Mouse (Mus musculus) bone marrow macrophage, adult 2 months (primary cell): ENCODE data around the gene Nt5c3b. TPM values are rescaled to one million over a fixed set of nuclear protein-coding genes. Genes with fewer than 3 reads are reported as not detected.

Experiments used
- H3K27ac ChIP-seq: 2 replicates; pipeline ENCODE4 v1.5.1; 2012; ENCODE audit warnings: low read depth, low read length; ENCODE audit not compliant: insufficient read depth
- H3K4me1 ChIP-seq: 2 replicates; pipeline ENCODE4 v1.6.1; 2012; ENCODE audit warnings: low read length; ENCODE audit not compliant: control insufficient read depth, insufficient read depth
- H3K4me3 ChIP-seq: 2 replicates; pipeline ENCODE4 v1.5.1; 2012; ENCODE audit warnings: mild to moderate bottlenecking, low read length, moderate library complexity; ENCODE audit not compliant: insufficient read depth
- CTCF ChIP-seq: IDR thresholded peaks from 2 replicates; pipeline ENCODE4 v1.5.1; 2012; ENCODE audit warnings: low read depth, mild to moderate bottlenecking, low read length, moderate library complexity
- POLR2A ChIP-seq: IDR thresholded peaks from 2 replicates; pipeline ENCODE4 v1.6.1; 2012; ENCODE audit warnings: mild to moderate bottlenecking, low read depth, low read length, borderline replicate concordance
- polyA plus RNA-seq: library from polyadenylated mRNA; stranded (reverse); fragments of >200 nt; gene quantifications from 2 replicates; pipeline ENCODE4 v1.2.4, GENCODE M21; 2012; ENCODE audit not compliant: missing spikeins, insufficient read depth, insufficient read length

The Nt5c3b gene
- polyA plus RNA-seq, 1 experiment: 17.6 TPM

- Histone ChIP-seq H3K27ac (no peak overlapping the region), H3K4me1 (no peaks in the 10 kb centered on the region), H3K4me3 (no peak overlapping the region)
- TF ChIP-seq POLR2A (no peak), CTCF (no peak)
Observed at GRCm38 (mm10) chr11:100411736-100412135, 29.9 kb downstream of the Nt5c3b start.

DNA sequence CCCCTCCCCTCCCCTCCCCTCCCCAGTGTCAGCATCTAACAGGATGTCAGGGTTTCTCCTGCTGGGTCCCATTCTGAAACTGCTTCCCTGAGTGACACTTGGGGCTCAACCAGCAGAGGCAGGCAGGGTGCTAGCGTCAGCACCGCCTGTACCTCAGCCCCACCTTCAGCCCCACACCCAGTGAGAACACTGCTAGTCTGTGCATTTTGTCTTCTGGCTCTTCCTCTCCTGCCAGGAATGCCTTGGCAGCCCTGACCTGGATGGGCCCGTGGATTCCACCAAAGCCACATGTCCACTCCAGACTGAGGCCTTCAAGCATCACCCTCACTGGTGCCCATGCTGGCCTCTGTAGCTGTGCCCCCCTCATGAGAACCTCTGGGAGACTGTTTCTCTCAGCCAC lies 31.9 kb downstream of the Nt5c3b start:
- H3K4me3 ChIP-seq: no peak overlapping the region
- H3K27ac ChIP-seq: no peak overlapping the region
- TF ChIP-seq POLR2A (no peak), CTCF (no peak)
- no peaks in the 10 kb centered on the region for H3K4me1 ChIP-seq

- TF ChIP-seq CTCF (no peak), POLR2A (no peak)
- Histone ChIP-seq H3K27ac (no peak overlapping the region), H3K4me3 (no peak overlapping the region), H3K4me1 (no peaks in the 10 kb centered on the region)
Observed at GRCm38 (mm10) chr11:100408835-100409462, 32.7 kb downstream of the Nt5c3b start.

GRCm38 (mm10) chr11:100408076-100408834 lies 33.4 kb downstream of the Nt5c3b start:
- Histone ChIP-seq H3K27ac (no peak overlapping the region), H3K4me1 (no peaks in the 10 kb centered on the region), H3K4me3 (no peak overlapping the region)
- TF ChIP-seq POLR2A (no peak), CTCF (peak; percentile 79)

DNA sequence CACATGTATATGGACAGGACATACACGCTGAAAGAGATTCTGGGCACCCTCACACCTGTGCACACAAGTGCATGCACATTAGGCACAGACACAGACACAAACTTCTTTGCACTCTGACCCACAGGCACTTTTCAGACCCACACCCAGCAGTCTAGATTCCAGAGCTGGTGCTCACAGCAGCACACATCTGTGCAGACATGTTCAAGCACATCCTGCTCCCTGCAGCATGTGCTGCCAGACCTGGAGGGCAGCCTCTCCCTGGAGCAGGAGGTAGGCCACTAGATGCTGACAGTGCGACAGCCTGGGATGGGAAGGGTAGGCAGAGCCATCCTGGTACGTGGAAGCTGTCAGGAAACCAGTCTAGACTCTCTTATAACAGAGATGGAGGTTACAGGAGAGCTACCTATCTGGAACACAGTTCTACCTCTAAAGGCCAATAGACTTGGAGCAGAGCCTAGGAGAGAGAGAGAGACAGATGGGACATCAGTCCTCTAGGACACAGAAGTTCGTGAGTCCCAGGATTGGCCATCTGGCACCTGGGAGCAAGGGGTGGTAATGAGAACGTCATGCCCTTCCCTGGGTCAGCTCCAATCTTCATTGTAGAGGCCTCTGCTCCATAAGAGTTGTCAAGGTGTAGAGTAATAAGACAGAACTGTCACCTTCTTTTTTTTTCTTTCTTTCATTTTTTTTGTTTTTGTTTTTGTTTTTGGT lies 34.5 kb downstream of the Nt5c3b start:
- H3K4me1 ChIP-seq: no peaks in the 10 kb centered on the region; the same call in 1 of the 2 replicates
- no peak overlapping the region for H3K27ac ChIP-seq
- H3K4me3 ChIP-seq: no peak overlapping the region
- TF ChIP-seq POLR2A (no peak), CTCF (no peak)

GRCm38 (mm10) chr11:100406273-100406672 lies 35.3 kb downstream of the Nt5c3b start:
- peaks cover 3% of the 10 kb centered on the region for H3K4me1 ChIP-seq
- no peak overlapping the region for H3K27ac ChIP-seq
- no peak overlapping the region for H3K4me3 ChIP-seq
- TF ChIP-seq CTCF (no peak), POLR2A (no peak)

GRCm38 (mm10) chr11:100404456-100405074 lies 37.0 kb downstream of the Nt5c3b start:
- no peak overlapping the region for H3K27ac ChIP-seq
- TF ChIP-seq CTCF (no peak), POLR2A (no peak)
- H3K4me1 ChIP-seq: peaks cover 16% of the 10 kb centered on the region
- H3K4me3 ChIP-seq: no peak overlapping the region

DNA sequence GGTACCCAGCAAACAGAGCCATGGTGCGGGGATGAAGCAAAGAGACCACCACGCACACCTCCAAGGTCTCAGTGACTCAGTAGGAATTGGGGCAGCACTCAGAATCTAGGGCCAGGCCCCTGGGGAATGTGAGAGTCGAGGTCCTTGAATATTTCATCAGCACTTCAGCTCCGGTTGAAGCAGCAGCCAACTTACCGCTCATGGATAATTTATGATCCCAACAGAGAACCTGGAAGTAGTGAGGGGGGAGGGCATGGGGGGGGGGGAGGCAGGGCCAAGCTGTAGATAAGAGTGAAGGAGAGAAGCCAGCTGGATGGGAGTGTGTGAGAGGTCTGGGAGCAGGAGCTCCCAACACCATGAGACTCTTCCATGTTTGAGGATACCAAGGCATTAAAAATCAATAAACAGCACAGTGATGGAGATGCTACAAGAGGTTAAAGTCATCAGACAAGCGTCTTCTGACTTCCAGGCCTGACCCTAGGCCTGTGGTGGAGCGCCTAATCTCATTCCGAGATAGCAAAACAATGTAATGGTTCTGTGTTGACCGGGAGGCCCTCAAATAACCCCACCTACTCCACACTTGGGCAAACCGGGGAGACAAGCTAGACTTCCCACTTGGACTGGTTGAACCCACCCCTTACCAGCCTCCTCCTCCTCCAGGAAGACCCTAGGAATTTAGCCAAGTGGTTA lies 38.0 kb downstream of the Nt5c3b start:
- Histone ChIP-seq H3K27ac (no peak overlapping the region), H3K4me3 (no peak overlapping the region), H3K4me1 (peaks cover 18% of the 10 kb centered on the region)
- TF ChIP-seq CTCF: no peak
- TF ChIP-seq POLR2A: no peak

GRCm38 (mm10) chr11:100402682-100403081 lies 38.9 kb downstream of the Nt5c3b start:
- no peak for TF ChIP-seq CTCF
- no peak overlapping the region for H3K27ac ChIP-seq
- H3K4me1 ChIP-seq: peaks cover 18% of the 10 kb centered on the region
- no peak overlapping the region for H3K4me3 ChIP-seq

GRCm38 (mm10) chr11:100402240-100402639 lies 39.4 kb downstream of the Nt5c3b start:
- H3K4me3 ChIP-seq: no peak overlapping the region
- TF ChIP-seq POLR2A: no peak
- TF ChIP-seq CTCF: no peak

More at GRCm38 (mm10) chr11:100402240-100402639, 39.4 kb downstream of the Nt5c3b start:
- Histone ChIP-seq H3K27ac (no peak overlapping the region), H3K4me1 (peaks cover 18% of the 10 kb centered on the region)
